Mouse (Mus musculus): ENCODE results near the gene Acap2. TPM values are rescaled to one million over a fixed set of nuclear protein-coding genes. Genes with fewer than 3 reads are reported as not detected.

Acap2 gene
- total RNA-seq, 4 experiments from 2014 or later: 4.7 to 8.3 (median 6.8) TPM

DNA sequence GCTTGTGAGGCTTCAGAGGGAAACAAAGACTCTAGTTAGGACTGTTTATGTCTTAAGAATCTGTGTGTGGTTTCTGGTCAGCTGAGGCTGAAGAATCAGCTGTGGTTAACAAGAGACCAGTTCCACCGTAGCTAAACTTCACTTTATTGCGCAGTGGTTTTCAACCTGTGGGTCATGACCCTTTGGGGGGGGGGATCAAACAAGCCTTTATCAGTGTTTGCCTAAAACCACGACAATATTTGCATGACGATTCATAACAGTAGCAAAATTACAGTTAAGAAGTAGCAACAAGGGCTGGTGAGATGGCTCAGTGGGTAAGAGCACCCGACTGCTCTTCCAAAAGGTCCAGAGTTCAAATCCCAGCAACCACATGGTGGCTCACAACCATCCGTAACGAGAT, 4.7 kb upstream of the Acap2 start:
- DNase-seq (ENCODE audit: low spot score in 2 of 2): no peak

DNA sequence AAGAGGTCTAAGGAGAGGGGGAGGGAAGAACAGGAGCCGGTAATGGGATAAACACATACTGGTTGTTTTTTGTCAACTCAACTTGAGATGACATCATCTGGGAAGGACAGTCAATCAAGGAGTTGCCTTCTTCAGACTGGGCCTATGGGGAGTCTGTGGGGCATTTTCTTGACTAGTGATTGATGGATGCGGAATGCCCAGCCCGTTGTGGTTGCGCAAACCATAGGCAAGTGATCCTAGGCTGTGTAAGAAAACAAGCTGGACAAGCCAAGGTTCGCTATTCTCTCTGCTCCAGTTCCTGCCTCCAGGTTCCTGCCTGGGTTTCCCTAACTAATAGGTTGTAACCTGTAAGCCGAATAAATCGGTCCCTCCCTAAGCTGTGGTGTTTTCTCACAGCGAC, 4.1 kb upstream of the Acap2 start:
- no peak for DNase-seq (ENCODE audit: low spot score in 2 of 2)

DNA sequence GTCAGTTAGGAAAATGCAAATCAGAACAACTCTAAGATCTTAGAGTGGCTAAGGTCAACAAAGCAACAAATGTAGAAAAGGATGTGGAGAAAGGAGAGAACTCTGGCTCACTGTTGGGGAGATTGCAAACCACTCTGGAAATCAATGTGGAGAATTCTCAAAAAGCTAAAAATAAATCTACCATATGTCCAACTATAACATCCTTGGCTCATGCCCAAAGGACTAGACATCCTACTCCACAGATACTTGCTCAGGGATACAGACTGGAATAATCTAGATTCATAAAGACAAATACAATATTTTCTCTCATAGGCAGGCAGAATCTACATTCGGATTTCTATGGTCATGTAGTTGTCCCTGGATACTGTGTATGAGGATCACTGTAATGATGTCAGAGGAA, 3.2 kb upstream of the Acap2 start:
- no peak for DNase-seq (ENCODE audit: low spot score in 2 of 2)

DNA sequence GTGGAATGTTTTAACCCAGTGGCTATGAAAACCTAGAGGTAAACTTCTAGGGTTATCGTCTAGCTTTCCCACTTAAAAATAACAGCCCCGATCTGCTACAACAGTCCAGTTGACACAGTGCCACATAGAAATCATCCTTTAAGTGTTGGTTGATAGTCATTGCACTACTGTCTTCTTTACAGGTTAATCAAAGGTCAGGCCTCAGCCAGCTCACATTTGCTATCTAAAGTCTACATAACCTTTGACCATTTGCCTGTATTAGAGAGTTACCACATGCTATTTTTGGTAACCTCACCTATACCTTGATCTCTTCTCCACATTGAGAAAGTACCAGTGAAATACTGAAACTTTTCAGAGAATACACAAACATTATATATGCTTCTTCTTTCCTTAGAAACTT, 659 bp upstream of the Acap2 start:
- DNase-seq (ENCODE audit: low spot score in 2 of 2): no peak

DNA sequence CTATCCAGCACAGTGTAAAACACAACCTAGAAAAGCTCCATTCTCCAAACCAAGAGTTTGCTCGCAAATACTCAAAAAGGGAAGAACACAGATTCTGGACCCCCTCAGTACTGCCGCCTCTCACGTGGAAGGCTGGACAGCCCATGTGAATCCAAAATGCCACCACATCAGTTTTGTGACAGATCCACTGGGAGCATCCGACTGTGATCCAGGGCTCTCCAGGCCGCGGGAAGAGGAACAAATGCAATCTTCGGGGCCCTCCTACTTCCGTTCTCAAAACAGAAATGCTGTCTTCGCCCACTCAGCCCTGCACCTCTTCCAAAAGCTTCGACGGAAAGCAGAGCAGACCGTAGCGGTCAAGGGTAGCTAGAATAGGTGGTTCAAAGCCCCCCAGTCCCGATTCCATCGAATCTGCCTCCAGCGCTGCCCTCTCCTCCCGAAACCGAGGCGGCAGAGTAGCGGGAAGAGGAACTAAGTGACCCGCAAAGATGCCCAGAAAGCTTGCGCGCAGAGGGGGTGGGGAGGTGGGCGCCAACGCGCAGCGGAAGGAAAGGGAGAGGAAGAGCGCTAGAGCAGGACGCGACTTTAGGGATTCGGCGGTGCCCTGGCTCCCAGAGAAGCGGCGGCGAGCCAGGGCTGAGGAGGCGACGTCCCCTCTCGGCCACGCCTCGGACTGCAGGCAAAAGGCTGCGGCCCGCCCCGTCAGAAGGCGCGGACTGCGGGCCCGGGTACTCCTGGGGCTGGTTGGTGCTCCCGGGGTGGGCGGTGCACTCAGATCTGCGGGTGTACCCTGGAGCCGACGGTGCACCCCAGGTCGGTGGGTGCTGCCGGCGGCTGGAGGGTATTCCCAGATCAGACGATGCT, 887 bp downstream of the Acap2 start:
- peak; percentile 39 to 41 for DNase-seq (ENCODE audit: low spot score in 2 of 2)

DNA sequence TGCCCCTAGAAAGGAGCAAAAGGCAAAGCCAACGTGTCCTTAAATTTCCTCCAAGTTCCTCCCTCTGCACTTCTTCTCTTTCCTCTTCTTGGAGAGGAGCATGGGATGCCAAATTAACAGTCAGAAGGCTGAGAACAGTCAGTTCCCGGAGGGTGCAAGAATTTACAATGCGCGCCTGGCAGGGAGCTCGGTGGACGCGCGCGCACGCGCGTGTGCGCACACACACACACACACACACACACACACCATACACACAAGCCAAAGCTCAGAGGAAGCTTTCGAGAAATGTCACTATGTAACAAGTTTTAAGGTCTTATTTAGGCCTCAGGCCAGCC, 1.5 kb downstream of the Acap2 start:
- peak; percentile 24 to 29 for DNase-seq (ENCODE audit: low spot score in 2 of 2)

DNA sequence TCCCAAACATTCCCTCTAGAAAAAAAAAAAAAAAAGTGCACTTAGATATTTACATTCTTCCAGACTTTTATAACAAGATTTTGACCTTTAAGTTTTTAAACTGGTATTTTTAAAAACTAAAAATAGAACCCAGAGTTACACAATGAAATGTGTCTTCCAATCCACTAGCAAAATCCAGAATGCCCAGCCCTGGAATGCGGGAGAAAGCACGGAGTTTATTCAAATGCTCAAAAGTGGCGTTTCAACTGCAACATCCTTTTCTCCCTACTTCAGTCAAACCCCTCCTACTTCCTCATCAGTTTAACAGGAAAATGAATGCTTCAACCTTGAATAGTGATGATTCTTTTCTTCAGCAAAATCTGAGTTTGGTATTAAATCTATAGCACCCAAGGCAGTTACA, 4.1 kb downstream of the Acap2 start:
- DNase-seq (ENCODE audit: low spot score in 2 of 2): no peak

DNA sequence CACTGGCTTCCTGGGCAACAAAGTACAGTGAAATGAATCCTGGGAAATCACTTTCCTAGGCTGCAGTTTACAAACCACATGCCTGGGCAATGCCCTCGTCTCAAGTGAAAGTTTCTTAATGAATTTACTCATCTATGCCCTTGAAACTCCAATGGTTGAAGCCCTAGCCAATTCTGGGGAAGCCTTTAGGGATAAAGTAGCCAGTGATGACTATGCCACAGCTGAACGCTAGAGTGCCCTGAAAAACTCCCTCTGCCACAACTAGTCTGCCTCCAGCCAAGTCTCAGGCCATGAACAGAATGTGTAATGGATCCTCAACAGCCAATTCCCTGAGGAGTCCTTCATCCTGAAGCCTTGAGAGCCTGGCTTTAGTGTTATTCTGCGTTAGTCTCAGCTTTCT, 8.5 kb downstream of the Acap2 start:
- DNase-seq (ENCODE audit: low spot score in 2 of 2): no peak

DNA sequence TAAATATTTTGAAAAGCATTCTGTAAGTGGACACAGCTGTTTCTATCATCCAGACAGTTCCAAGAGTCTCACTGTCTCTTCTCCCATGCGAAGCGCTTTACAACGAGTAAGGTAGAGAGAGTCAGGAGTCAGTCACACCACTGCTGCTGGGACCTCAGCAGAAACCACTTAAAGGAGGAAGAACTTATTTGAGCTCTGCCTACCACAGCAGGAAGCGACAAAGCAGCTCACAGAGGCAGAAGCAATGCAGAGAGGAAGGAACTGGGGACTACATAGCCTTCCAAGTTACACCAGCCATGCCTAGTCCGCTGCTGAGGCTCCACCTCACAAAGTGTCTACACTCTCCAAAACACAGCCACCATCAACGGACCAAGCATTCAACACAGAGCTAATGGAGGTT, 9.2 kb downstream of the Acap2 start:
- no peak for DNase-seq (ENCODE audit: low spot score in 2 of 2)

DNA sequence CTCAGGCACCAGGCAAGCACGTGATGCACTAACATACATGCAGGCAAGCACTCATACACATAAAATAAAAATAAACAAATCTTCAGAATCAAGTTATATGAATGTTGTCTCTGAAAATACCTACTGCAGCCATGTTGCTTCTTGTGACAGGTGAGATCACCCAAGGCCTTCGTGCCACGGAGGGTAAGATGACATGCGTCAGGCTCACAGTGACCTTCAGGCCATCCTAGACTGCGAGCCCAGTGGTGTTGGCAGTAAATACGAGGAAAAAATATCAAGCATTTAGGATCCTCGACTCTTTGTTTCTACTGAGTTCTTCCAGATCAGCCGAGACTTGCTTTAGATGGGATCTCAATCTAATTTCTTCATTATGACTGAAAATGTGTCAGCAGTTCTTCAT, 10.6 kb downstream of the Acap2 start:
- no peak for DNase-seq (ENCODE audit: low spot score in 2 of 2)

- DNase-seq (ENCODE audit: low spot score in 2 of 2): no peak
Measured at GRCm38 (mm10) chr16:31189291-31189690, 11.8 kb downstream of the Acap2 start.

DNA sequence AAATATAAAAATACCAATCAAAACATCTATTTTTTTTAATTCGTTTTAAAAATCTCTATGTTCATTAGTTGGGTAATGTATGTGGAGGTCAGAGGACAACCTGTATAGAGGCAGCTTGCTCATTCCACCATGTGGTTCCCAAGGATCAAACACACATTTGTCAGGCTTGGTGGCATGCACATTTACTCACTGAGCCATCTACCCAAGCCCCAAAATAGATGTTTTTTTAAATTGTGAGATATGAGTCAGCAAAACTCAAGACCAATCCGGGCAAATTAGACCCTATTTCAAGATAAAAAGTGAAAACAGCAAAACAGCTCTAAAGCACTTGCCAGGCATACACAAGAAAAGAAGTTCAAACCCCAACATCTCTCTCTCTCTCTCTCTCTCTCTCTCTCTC, 12.2 kb downstream of the Acap2 start:
- no peak for DNase-seq (ENCODE audit: low spot score in 2 of 2)

- no peak for DNase-seq (ENCODE audit: low spot score in 2 of 2)
Measured at GRCm38 (mm10) chr16:31188270-31188669, 12.8 kb downstream of the Acap2 start.

DNA sequence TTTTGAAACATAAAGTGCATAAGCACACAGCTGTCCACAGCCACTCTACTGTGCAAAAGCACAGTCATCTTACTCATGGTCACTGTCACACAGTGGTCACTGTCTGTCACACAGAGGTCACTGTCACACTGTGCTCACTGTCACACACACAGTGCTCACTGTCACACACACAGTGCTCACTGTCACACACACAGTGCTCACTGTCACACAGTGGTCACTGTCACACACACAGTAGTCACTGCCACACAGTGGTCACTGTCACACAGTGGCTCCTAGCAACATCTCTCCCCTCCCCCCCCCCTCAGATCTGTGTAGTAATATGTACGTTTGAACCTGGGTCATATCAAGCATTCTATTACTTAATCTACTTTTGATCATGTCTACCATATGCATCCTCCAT, 13.9 kb downstream of the Acap2 start:
- DNase-seq (ENCODE audit: low spot score in 2 of 2): no peak

DNA sequence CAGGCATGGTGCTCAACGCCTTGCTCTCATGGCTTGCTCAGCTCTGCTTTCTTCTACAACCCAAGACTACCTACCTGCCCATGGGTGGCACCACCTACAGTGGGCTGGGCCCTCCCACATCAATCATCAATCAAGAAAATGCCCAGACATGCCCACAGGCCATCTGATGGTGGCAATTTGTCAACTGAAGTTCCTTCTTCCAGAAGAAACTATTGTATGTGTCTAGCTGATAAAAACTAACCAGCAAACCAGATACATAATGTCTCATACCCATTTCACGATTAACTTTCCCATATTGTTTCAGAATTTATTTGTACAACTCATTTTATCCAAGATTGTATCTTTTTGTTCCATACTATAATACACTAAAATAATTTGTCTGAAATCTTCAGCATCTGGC, 15.3 kb downstream of the Acap2 start:
- no peak for DNase-seq (ENCODE audit: low spot score in 2 of 2)

GRCm38 (mm10) chr16:31184727-31185126, 16.3 kb downstream of the Acap2 start:
- DNase-seq (ENCODE audit: low spot score in 2 of 2): no peak

DNA sequence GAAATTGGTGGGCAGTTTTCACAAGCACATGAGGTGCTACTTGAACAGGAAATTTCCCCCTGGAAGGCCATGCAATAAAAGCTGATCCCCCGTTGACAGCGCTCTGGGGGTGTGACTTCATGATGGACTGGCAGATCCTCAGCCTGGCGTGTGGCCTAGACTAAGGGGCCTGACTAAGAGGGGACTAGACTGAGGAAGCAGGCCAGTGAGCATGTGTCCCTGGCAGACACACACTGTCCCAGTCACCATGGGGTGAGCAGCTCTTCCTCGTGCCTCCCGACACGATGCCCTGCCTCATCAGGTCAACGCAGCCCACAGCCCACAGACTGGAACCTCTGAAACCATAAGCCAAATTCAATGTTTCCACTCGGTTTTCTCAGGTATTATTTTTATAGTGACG, 18.5 kb downstream of the Acap2 start:
- no peak for DNase-seq (ENCODE audit: low spot score in 2 of 2)

- no peak for DNase-seq (ENCODE audit: low spot score in 2 of 2)
Measured at GRCm38 (mm10) chr16:31180843-31181242, 20.2 kb downstream of the Acap2 start.

DNA sequence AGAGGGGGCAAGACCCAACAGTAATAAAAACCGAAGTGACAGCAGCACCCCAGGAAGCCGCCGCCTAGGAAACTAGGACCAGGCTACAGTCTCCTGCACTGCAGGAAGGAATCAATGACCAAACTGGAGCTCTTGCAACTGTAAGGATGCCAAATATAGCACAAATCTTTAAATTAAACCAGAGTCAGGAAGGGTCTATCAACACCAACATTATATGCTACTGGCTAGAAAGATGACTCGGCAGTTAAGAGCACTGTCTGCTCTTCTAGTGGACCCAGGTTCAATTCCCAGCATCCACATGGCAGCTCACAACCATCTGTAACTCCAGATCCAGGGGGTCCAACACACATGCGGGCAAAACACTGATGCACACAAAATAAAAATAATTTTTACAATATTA, 21.7 kb downstream of the Acap2 start:
- no peak for DNase-seq (ENCODE audit: low spot score in 2 of 2)

DNA sequence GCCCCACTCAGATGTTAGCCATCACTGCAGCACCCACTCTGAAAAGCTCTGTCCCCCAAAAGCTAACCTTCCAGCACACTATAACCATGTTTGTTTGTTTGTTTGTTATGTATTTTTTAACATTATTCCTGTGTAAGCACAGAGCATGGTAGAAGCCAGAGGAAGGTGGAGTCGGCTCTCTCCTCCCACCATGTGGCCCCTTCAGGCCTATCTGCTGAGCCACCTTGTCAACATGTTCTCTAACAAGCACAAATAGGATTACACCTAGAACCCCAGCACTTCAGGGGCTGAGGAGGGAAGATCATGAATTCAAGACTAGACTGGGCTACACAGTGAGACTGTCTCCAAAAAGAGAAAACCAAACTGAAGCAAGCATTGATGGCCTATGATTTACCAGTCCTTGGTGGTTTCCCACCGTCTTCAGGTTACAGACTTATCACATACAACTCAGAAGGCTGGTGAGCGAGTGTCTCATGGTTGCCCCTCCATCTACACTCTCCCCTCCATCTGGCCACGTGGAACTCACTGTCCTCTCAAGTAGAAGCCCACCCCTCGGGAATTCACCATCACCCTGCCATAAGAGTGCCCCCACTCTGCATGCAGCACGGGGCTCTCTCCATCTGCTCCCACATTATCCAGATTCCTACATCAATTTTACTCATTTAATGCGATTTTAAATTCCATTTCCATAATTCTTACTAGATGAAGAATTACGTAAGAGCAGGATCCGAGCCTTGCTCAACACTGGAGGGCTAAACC, 26.0 kb downstream of the Acap2 start:
- DNase-seq (ENCODE audit: low spot score in 2 of 2): no peak

GRCm38 (mm10) chr16:31172229-31172628, 28.8 kb downstream of the Acap2 start:
- no peak for DNase-seq (ENCODE audit: low spot score in 2 of 2)

DNA sequence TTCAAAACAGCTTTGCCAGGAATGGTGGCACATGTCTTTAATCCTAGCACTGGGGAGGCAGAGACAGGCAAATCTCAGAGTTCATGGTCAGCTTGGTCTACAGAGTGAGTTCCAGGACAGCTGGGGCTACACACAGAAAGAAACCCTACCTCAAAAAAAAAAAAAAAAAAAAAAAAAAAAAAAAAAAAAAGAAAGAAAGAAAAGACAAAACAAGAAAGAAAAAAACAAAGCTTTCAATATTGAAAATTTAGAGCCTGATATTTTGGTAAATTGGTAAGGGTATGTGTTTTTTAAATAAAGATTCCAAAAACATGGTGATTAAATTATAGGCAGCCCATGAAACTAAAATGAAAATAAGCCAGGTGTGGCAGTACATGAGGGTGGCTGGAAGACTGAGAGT, 29.6 kb downstream of the Acap2 start:
- no peak for DNase-seq (ENCODE audit: low spot score in 2 of 2)

GRCm38 (mm10) chr16:31170297-31170696, 30.7 kb downstream of the Acap2 start:
- DNase-seq (ENCODE audit: low spot score in 2 of 2): no peak

Measured in gastrocnemius, adult 8-10 months (tissue).